Mouse (Mus musculus): ENCODE data around the gene Mpzl2. TPM values are rescaled to one million over a fixed set of nuclear protein-coding genes. Genes with fewer than 3 reads are reported as not detected.

Gene Mpzl2
- polyA plus RNA-seq (2014; fragmentation: Nextera tagmentation; extraction: Ambion mirVana): 0.44 and 0.90 TPM in 2 replicates

DNA sequence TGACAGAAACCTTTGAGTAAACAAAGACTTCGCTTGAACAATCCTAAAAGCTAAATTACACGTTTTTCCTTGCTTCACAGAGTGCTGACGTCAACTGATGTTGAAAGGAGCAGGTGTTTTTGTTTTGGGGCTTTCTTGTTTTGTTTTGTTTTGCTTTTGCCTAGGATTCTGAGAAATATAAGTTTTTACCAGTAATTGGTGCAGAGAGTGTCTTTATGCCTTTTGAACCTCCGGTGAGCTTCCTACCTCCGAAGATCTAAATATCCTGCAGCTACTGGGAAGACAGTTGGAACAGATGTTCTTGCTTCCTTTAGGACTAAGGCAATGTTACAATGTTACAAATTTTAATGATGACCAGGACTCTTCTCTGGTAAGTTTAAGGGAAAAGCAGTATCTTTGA lies at the start of gene Mpzl2:
Gene Mpzl2, plus strand, starts transcription at position 301 of the 400 bp plus-strand sequence.
- no peaks in the 10 kb centered on the region for H3K36me3 ChIP-seq (replicated peaks; ENCODE audit: control insufficient read depth, insufficient read depth)
- H3K4me1 ChIP-seq (replicated peaks; ENCODE audit: control insufficient read depth, insufficient read depth, low read length): 0 out of 2 replicates have a peak, but pooled peaks cover 6% of the 10 kb centered on the region
- ATAC-seq (ENCODE audit: low FRiP score) (no peak), DNase-seq (ENCODE audit: low spot score) (no peak)
- peaks cover 65% of the 10 kb centered on the region for H3K27me3 ChIP-seq (ENCODE audit: control insufficient read depth, insufficient read depth, low read length)
- no peak within 1 kb of the TSS for H3K4me3 ChIP-seq (replicated peaks; ENCODE audit: low read length)
- H3K9me3 ChIP-seq (ENCODE audit: control insufficient read depth, low read length): no peaks in the 10 kb centered on the region
- H3K9ac ChIP-seq: no peak within 1 kb of the TSS
- no peak within 1 kb of the TSS; the same call in 1 of the 2 replicates for H3K4me2 ChIP-seq (replicated peaks)
- 72% methylated on average over 5 of the region's 5 CpGs for WGBS
- H3K27ac ChIP-seq: no peak within 1 kb of the TSS

- Histone ChIP-seq H3K9me3 (ENCODE audit: control insufficient read depth, low read length) (no peaks in the 10 kb centered on the region), H3K27ac (no peak overlapping the region), H3K9ac (no peak overlapping the region), H3K4me1 (replicated peaks; ENCODE audit: control insufficient read depth, insufficient read depth, low read length) (no peaks in the 10 kb centered on the region), H3K4me2 (replicated peaks) (no peak overlapping the region), H3K36me3 (replicated peaks; ENCODE audit: control insufficient read depth, insufficient read depth) (no peaks in the 10 kb centered on the region), H3K4me3 (replicated peaks; ENCODE audit: low read length) (no peak overlapping the region), H3K27me3 (ENCODE audit: control insufficient read depth, insufficient read depth, low read length) (no peaks in the 10 kb centered on the region)
- DNase-seq (ENCODE audit: low spot score): no peak
- ATAC-seq (ENCODE audit: low FRiP score): no peak
- 91% methylated on average over 2 of the region's 2 CpGs for WGBS
Measured at GRCm38 (mm10) chr9:44991821-44992220, 47.8 kb upstream of the Mpzl2 start.

- H3K27ac ChIP-seq: no peak overlapping the region
- H3K27me3 ChIP-seq (ENCODE audit: control insufficient read depth, insufficient read depth, low read length): no peaks in the 10 kb centered on the region
- H3K4me2 ChIP-seq (replicated peaks): no peak overlapping the region
- H3K4me3 ChIP-seq (replicated peaks; ENCODE audit: low read length): no peak overlapping the region
- no peak overlapping the region for H3K9ac ChIP-seq
- no peaks in the 10 kb centered on the region for H3K4me1 ChIP-seq (replicated peaks; ENCODE audit: control insufficient read depth, insufficient read depth, low read length)
- ATAC-seq (ENCODE audit: low FRiP score) (no peak), DNase-seq (ENCODE audit: low spot score) (no peak)
- H3K36me3 ChIP-seq (replicated peaks; ENCODE audit: control insufficient read depth, insufficient read depth): no peaks in the 10 kb centered on the region
- no peaks in the 10 kb centered on the region for H3K9me3 ChIP-seq (ENCODE audit: control insufficient read depth, low read length)
Measured at GRCm38 (mm10) chr9:44992271-44992670, 47.3 kb upstream of the Mpzl2 start.

- H3K27me3 ChIP-seq (ENCODE audit: control insufficient read depth, insufficient read depth, low read length): no peaks in the 10 kb centered on the region
- WGBS: 94% methylated on average over 2 of the region's 2 CpGs
- H3K9me3 ChIP-seq (ENCODE audit: control insufficient read depth, low read length): no peaks in the 10 kb centered on the region
- H3K4me3 ChIP-seq (replicated peaks; ENCODE audit: low read length): no peak overlapping the region
- H3K4me2 ChIP-seq (replicated peaks): no peak overlapping the region
- H3K9ac ChIP-seq: no peak overlapping the region
- no peaks in the 10 kb centered on the region for H3K36me3 ChIP-seq (replicated peaks; ENCODE audit: control insufficient read depth, insufficient read depth)
- H3K27ac ChIP-seq: no peak overlapping the region
- DNase-seq (ENCODE audit: low spot score): no peak
- no peaks in the 10 kb centered on the region for H3K4me1 ChIP-seq (replicated peaks; ENCODE audit: control insufficient read depth, insufficient read depth, low read length)
- ATAC-seq (ENCODE audit: low FRiP score): no peak
Measured at GRCm38 (mm10) chr9:44993268-44993667, 46.3 kb upstream of the Mpzl2 start.

DNA sequence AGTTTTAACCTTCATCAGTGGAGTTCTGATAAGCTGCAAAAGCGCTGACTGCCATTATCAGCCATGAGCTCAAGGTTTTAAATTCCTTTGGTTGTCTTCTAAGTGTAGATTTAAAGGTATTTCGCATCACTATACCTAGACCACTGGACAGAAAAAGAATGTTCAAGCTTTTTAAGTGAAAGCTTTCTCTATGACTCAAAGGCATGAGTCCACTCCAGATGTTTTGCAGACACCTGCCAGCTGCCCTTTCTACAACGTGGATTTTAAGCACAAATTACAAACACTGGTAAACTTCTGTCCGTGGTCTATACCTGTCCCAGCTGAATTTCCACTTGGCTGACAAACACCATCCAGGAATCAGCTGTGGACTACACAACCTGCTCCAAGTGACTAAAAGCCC lies 44.6 kb upstream of the Mpzl2 start:
- Histone ChIP-seq H3K4me1 (replicated peaks; ENCODE audit: control insufficient read depth, insufficient read depth, low read length) (no peaks in the 10 kb centered on the region), H3K36me3 (replicated peaks; ENCODE audit: control insufficient read depth, insufficient read depth) (no peaks in the 10 kb centered on the region), H3K27me3 (ENCODE audit: control insufficient read depth, insufficient read depth, low read length) (no peaks in the 10 kb centered on the region), H3K4me2 (replicated peaks) (no peak overlapping the region), H3K27ac (no peak overlapping the region), H3K4me3 (replicated peaks; ENCODE audit: low read length) (no peak overlapping the region), H3K9ac (no peak overlapping the region), H3K9me3 (ENCODE audit: control insufficient read depth, low read length) (no peaks in the 10 kb centered on the region)
- DNase-seq (ENCODE audit: low spot score) (no peak), ATAC-seq (ENCODE audit: low FRiP score) (no peak)
- WGBS: 83% methylated on average over 4 of the region's 4 CpGs

GRCm38 (mm10) chr9:44996590-44996989 lies 43.0 kb upstream of the Mpzl2 start:
- ATAC-seq (ENCODE audit: low FRiP score) (no peak), DNase-seq (ENCODE audit: low spot score) (no peak)
- H3K4me2 ChIP-seq (replicated peaks): no peak overlapping the region
- no peak overlapping the region for H3K4me3 ChIP-seq (replicated peaks; ENCODE audit: low read length)
- no peak overlapping the region for H3K9ac ChIP-seq
- no peaks in the 10 kb centered on the region for H3K9me3 ChIP-seq (ENCODE audit: control insufficient read depth, low read length)
- 97% methylated on average over 7 of the region's 7 CpGs for WGBS
- no peaks in the 10 kb centered on the region for H3K36me3 ChIP-seq (replicated peaks; ENCODE audit: control insufficient read depth, insufficient read depth)
- no peaks in the 10 kb centered on the region for H3K4me1 ChIP-seq (replicated peaks; ENCODE audit: control insufficient read depth, insufficient read depth, low read length)
- no peaks in the 10 kb centered on the region for H3K27me3 ChIP-seq (ENCODE audit: control insufficient read depth, insufficient read depth, low read length)
- H3K27ac ChIP-seq: no peak overlapping the region

GRCm38 (mm10) chr9:44998138-44998537 lies 41.5 kb upstream of the Mpzl2 start:
- Histone ChIP-seq H3K4me2 (replicated peaks) (no peak overlapping the region), H3K36me3 (replicated peaks; ENCODE audit: control insufficient read depth, insufficient read depth) (no peaks in the 10 kb centered on the region), H3K27ac (no peak overlapping the region), H3K4me3 (replicated peaks; ENCODE audit: low read length) (no peak overlapping the region), H3K27me3 (ENCODE audit: control insufficient read depth, insufficient read depth, low read length) (no peaks in the 10 kb centered on the region), H3K9me3 (ENCODE audit: control insufficient read depth, low read length) (no peaks in the 10 kb centered on the region), H3K9ac (no peak overlapping the region), H3K4me1 (replicated peaks; ENCODE audit: control insufficient read depth, insufficient read depth, low read length) (no peaks in the 10 kb centered on the region)
- ATAC-seq (ENCODE audit: low FRiP score) (no peak), DNase-seq (ENCODE audit: low spot score) (no peak)
- 85% methylated on average over 11 of the region's 11 CpGs for WGBS

- Histone ChIP-seq H3K36me3 (replicated peaks; ENCODE audit: control insufficient read depth, insufficient read depth) (no peaks in the 10 kb centered on the region), H3K4me1 (replicated peaks; ENCODE audit: control insufficient read depth, insufficient read depth, low read length) (no peaks in the 10 kb centered on the region), H3K4me2 (replicated peaks) (no peak overlapping the region), H3K27ac (no peak overlapping the region), H3K27me3 (ENCODE audit: control insufficient read depth, insufficient read depth, low read length) (no peaks in the 10 kb centered on the region), H3K9me3 (ENCODE audit: control insufficient read depth, low read length) (no peaks in the 10 kb centered on the region), H3K9ac (no peak overlapping the region), H3K4me3 (replicated peaks; ENCODE audit: low read length) (no peak overlapping the region)
- DNase-seq (ENCODE audit: low spot score) (no peak), ATAC-seq (ENCODE audit: low FRiP score) (no peak)
- 60% methylated on average over 6 of the region's 6 CpGs for WGBS
Measured at GRCm38 (mm10) chr9:44999171-44999570, 40.4 kb upstream of the Mpzl2 start.

GRCm38 (mm10) chr9:44999776-45000175 lies 39.8 kb upstream of the Mpzl2 start:
- Histone ChIP-seq H3K9me3 (ENCODE audit: control insufficient read depth, low read length) (no peaks in the 10 kb centered on the region), H3K4me1 (replicated peaks; ENCODE audit: control insufficient read depth, insufficient read depth, low read length) (no peaks in the 10 kb centered on the region), H3K27me3 (ENCODE audit: control insufficient read depth, insufficient read depth, low read length) (no peaks in the 10 kb centered on the region), H3K27ac (no peak overlapping the region), H3K4me3 (replicated peaks; ENCODE audit: low read length) (no peak overlapping the region), H3K4me2 (replicated peaks) (no peak overlapping the region), H3K36me3 (replicated peaks; ENCODE audit: control insufficient read depth, insufficient read depth) (no peaks in the 10 kb centered on the region), H3K9ac (no peak overlapping the region)
- no peak for DNase-seq (ENCODE audit: low spot score)
- 83% methylated on average over 5 of the region's 5 CpGs for WGBS
- no peak for ATAC-seq (ENCODE audit: low FRiP score)

GRCm38 (mm10) chr9:45000249-45000648 lies 39.4 kb upstream of the Mpzl2 start:
- Histone ChIP-seq H3K4me3 (replicated peaks; ENCODE audit: low read length) (no peak overlapping the region), H3K27ac (no peak overlapping the region), H3K4me2 (replicated peaks) (no peak overlapping the region), H3K4me1 (replicated peaks; ENCODE audit: control insufficient read depth, insufficient read depth, low read length) (no peaks in the 10 kb centered on the region), H3K27me3 (ENCODE audit: control insufficient read depth, insufficient read depth, low read length) (no peaks in the 10 kb centered on the region), H3K36me3 (replicated peaks; ENCODE audit: control insufficient read depth, insufficient read depth) (no peaks in the 10 kb centered on the region), H3K9ac (no peak overlapping the region), H3K9me3 (ENCODE audit: control insufficient read depth, low read length) (no peaks in the 10 kb centered on the region)
- ATAC-seq (ENCODE audit: low FRiP score) (no peak), DNase-seq (ENCODE audit: low spot score) (no peak)
- 78% methylated on average over 3 of the region's 3 CpGs for WGBS
